Mouse (Mus musculus): ENCODE data around the gene Tnrc6c.

Tnrc6c gene

GRCm38 (mm10) chr11:117638386-117638785 lies 15.7 kb upstream of the Tnrc6c start:
- in situ Hi-C loops (cut with MboI, MseI), result no loop called here

- in situ Hi-C loops (cut with MboI, MseI), result no loop called here
Measured at GRCm38 (mm10) chr11:117638809-117639208, 15.3 kb upstream of the Tnrc6c start.

- in situ Hi-C loops (cut with MboI, MseI), result no loop called here
Measured at GRCm38 (mm10) chr11:117639331-117639970, 14.6 kb upstream of the Tnrc6c start.

GRCm38 (mm10) chr11:117642181-117642580 lies 11.9 kb upstream of the Tnrc6c start:
- in situ Hi-C loops (cut with MboI, MseI), result no loop called here

GRCm38 (mm10) chr11:117643240-117643639 lies 10.8 kb upstream of the Tnrc6c start:
- in situ Hi-C loops (cut with MboI, MseI), result no loop called here

- in situ Hi-C loops (cut with MboI, MseI), result no loop called here
Measured at GRCm38 (mm10) chr11:117646786-117647185, 7.3 kb upstream of the Tnrc6c start.

GRCm38 (mm10) chr11:117648005-117648404 lies 6.1 kb upstream of the Tnrc6c start:
- in situ Hi-C loops (cut with MboI, MseI), result no loop called here

GRCm38 (mm10) chr11:117650721-117651644 lies 3.1 kb upstream of the Tnrc6c start:
- in situ Hi-C loops (cut with MboI, MseI), result loop anchor here (10.0 kb wide), 1 partner anchor 566 kb away; no protein-coding TSS in a partner anchor

GRCm38 (mm10) chr11:117652907-117653306 lies 1.2 kb upstream of the Tnrc6c start:
- in situ Hi-C loops (cut with MboI, MseI), result loop anchor here (10.0 kb wide), 1 partner anchor 568 kb away; no protein-coding TSS in a partner anchor

- in situ Hi-C loops (cut with MboI, MseI), result loop anchor here (10.0 kb wide), 1 partner anchor 570 kb away; no protein-coding TSS in a partner anchor
Measured at GRCm38 (mm10) chr11:117654380-117654924, 363 bp downstream of the Tnrc6c start.

- in situ Hi-C loops (cut with MboI, MseI), result loop anchor here (10.0 kb wide), 1 partner anchor 570 kb away; no protein-coding TSS in a partner anchor
Measured at GRCm38 (mm10) chr11:117654934-117655291, 824 bp downstream of the Tnrc6c start.

- in situ Hi-C loops (cut with MboI, MseI), result loop anchor here (10.0 kb wide), 1 partner anchor 571 kb away; no protein-coding TSS in a partner anchor
Measured at GRCm38 (mm10) chr11:117655292-117656076, 1.4 kb downstream of the Tnrc6c start.

GRCm38 (mm10) chr11:117656077-117656401 lies 1.9 kb downstream of the Tnrc6c start:
- in situ Hi-C loops (cut with MboI, MseI), result loop anchor here (10.0 kb wide), 1 partner anchor 571 kb away; no protein-coding TSS in a partner anchor

- in situ Hi-C loops (cut with MboI, MseI), result loop anchor here (10.0 kb wide), 1 partner anchor 574 kb away; no protein-coding TSS in a partner anchor
Measured at GRCm38 (mm10) chr11:117658974-117659373, 4.9 kb downstream of the Tnrc6c start.

GRCm38 (mm10) chr11:117663036-117663809 lies 9.1 kb downstream of the Tnrc6c start:
- in situ Hi-C loops (cut with MboI, MseI), result no loop called here

GRCm38 (mm10) chr11:117663810-117664139 lies 9.7 kb downstream of the Tnrc6c start:
- in situ Hi-C loops (cut with MboI, MseI), result no loop called here

- in situ Hi-C loops (cut with MboI, MseI), result no loop called here
Measured at GRCm38 (mm10) chr11:117665189-117665588, 11.1 kb downstream of the Tnrc6c start.

GRCm38 (mm10) chr11:117666563-117666962 lies 12.5 kb downstream of the Tnrc6c start:
- in situ Hi-C loops (cut with MboI, MseI), result no loop called here

GRCm38 (mm10) chr11:117667152-117667551 lies 13.1 kb downstream of the Tnrc6c start:
- in situ Hi-C loops (cut with MboI, MseI), result no loop called here

- in situ Hi-C loops (cut with MboI, MseI), result no loop called here
Measured at GRCm38 (mm10) chr11:117667825-117668224, 13.7 kb downstream of the Tnrc6c start.

GRCm38 (mm10) chr11:117671626-117672025 lies 17.5 kb downstream of the Tnrc6c start:
- in situ Hi-C loops (cut with MboI, MseI), result no loop called here

All from regulatory T cell (primary cell).